Mouse (Mus musculus): ENCODE results near the gene Pigo. TPM values are rescaled to one million over a fixed set of nuclear protein-coding genes. Genes with fewer than 3 reads are reported as not detected.
A peak's percentile ranks its signal among the peaks of the same experiment; 100 is the strongest.

The Pigo gene
- polyA plus RNA-seq, 1 experiment: 8.0 TPM

DNA sequence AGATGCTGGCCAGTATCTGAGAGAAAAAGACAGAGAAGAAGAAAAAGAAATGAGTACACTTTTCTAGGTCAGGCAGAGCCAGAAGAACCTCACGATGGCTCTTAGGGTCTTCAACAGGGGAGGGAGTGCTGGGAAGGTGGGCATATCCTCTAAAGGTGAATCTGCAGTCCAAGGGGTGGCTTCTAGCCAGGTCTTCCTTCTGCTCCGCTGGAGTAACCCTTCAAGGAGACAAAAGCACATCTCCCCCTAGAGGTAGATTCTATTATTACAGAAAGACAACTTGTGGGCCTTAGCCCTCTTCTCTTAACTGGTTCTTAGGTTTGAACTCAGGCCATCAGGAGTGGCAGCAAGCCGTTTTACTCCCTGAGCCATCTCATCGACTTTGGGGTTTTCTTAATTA, 27.0 kb upstream of the Pigo start:
- TF ChIP-seq POLR2AphosphoS2 (IDR thresholded peaks at IDR 0.05; ENCODE audit: insufficient read length, low read depth) (no peak), USF1 (IDR thresholded peaks at IDR 0.05; ENCODE audit: low read depth) (no peak), SRF (IDR thresholded peaks at IDR 0.05; ENCODE audit: control insufficient read depth, insufficient read length, low read depth) (no peak), REST (IDR thresholded peaks at IDR 0.05; ENCODE audit: insufficient read depth, insufficient read length) (no peak), TCF12 (IDR thresholded peaks at IDR 0.05; ENCODE audit: insufficient read depth, poor library complexity, severe bottlenecking) (no peak), E2F4 (IDR thresholded peaks at IDR 0.05; ENCODE audit: insufficient read depth) (no peak), MYOG (IDR thresholded peaks at IDR 0.05; ENCODE audit: control insufficient read depth in 1 of 3, insufficient read depth in 1 of 3, insufficient read length in 2 of 3, low read depth in 2 of 3) (no peak), MYOD1 (IDR thresholded peaks at IDR 0.05; ENCODE audit: control insufficient read depth in 1 of 3, insufficient read length in 2 of 3, low read depth in 2 of 3) (no peak), POLR2A (IDR thresholded peaks at IDR 0.05; ENCODE audit: insufficient read length, low read depth) (no peak), TCF3 (IDR thresholded peaks at IDR 0.05; ENCODE audit: insufficient read length, low read depth) (no peak), MAX (IDR thresholded peaks at IDR 0.05; ENCODE audit: low read depth) (no peak), CEBPB (IDR thresholded peaks at IDR 0.05; ENCODE audit: insufficient read depth, poor library complexity, severe bottlenecking) (no peak)
- no peak overlapping the region for H3K4me2 ChIP-seq (ENCODE audit: low read depth)

DNA sequence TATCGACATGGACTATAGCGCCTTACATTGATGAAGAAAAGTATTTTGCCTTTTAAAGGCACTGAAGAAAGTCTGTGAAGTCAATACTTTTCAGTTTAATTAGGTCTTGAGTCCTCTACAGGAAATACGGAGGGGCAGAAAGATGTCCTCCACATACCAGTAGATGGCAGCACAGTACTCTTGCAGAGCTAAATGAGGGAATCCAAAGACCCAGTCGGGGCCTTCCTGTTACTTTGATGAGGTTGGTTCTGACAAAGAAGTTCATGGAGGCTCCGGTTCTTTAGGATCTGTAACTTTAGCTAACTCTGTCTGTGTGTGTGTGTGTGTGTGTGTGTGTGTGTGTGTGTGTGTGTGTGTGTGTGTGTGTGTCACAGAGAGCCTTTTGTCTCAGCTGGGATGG, 21.6 kb upstream of the Pigo start:
- Histone ChIP-seq H3K36me3 (ENCODE audit: control insufficient read depth, insufficient read depth) (no peaks in the 10 kb centered on the region), H3K27me3 (ENCODE audit: control insufficient read depth, insufficient read depth, insufficient read length) (no peaks in the 10 kb centered on the region), H3ac (ENCODE audit: control insufficient read depth, insufficient read length) (no peak overlapping the region), H3K79me2 (ENCODE audit: control insufficient read depth, insufficient read depth) (no peaks in the 10 kb centered on the region), H3K4me3 (no peak overlapping the region), H3K4me2 (ENCODE audit: low read depth) (peak overlapping the region; percentile 63)
- no peak for TF ChIP-seq USF1 (IDR thresholded peaks at IDR 0.05; ENCODE audit: low read depth)
- TF ChIP-seq E2F4 (IDR thresholded peaks at IDR 0.05; ENCODE audit: insufficient read depth): no peak
- no peak for TF ChIP-seq REST (IDR thresholded peaks at IDR 0.05; ENCODE audit: insufficient read depth, insufficient read length)
- no peak for TF ChIP-seq POLR2AphosphoS2 (IDR thresholded peaks at IDR 0.05; ENCODE audit: insufficient read length, low read depth)
- no peak for TF ChIP-seq CEBPB (IDR thresholded peaks at IDR 0.05; ENCODE audit: insufficient read depth, poor library complexity, severe bottlenecking)
- no peak for TF ChIP-seq MYOG (IDR thresholded peaks at IDR 0.05; ENCODE audit: control insufficient read depth in 1 of 3, insufficient read depth in 1 of 3, insufficient read length in 2 of 3, low read depth in 2 of 3)
- no peak for TF ChIP-seq TCF12 (IDR thresholded peaks at IDR 0.05; ENCODE audit: insufficient read depth, poor library complexity, severe bottlenecking)
- no peak for TF ChIP-seq SRF (IDR thresholded peaks at IDR 0.05; ENCODE audit: control insufficient read depth, insufficient read length, low read depth)
- no peak for TF ChIP-seq POLR2A (IDR thresholded peaks at IDR 0.05; ENCODE audit: insufficient read length, low read depth)
- TF ChIP-seq TCF3 (IDR thresholded peaks at IDR 0.05; ENCODE audit: insufficient read length, low read depth): no peak
- no peak for TF ChIP-seq MYOD1 (IDR thresholded peaks at IDR 0.05; ENCODE audit: control insufficient read depth in 1 of 3, insufficient read length in 2 of 3, low read depth in 2 of 3)
- TF ChIP-seq MAX (IDR thresholded peaks at IDR 0.05; ENCODE audit: low read depth): no peak

More for the DNA sequence above, 27.0 kb upstream of the Pigo start:
- H3K79me2 ChIP-seq (ENCODE audit: control insufficient read depth, insufficient read depth): no peaks in the 10 kb centered on the region
- no peaks in the 10 kb centered on the region for H3K27me3 ChIP-seq (ENCODE audit: control insufficient read depth, insufficient read depth, insufficient read length)
- no peak overlapping the region for H3K4me3 ChIP-seq
- no peak overlapping the region for H3ac ChIP-seq (ENCODE audit: control insufficient read depth, insufficient read length)
- no peaks in the 10 kb centered on the region for H3K36me3 ChIP-seq (ENCODE audit: control insufficient read depth, insufficient read depth)

DNA sequence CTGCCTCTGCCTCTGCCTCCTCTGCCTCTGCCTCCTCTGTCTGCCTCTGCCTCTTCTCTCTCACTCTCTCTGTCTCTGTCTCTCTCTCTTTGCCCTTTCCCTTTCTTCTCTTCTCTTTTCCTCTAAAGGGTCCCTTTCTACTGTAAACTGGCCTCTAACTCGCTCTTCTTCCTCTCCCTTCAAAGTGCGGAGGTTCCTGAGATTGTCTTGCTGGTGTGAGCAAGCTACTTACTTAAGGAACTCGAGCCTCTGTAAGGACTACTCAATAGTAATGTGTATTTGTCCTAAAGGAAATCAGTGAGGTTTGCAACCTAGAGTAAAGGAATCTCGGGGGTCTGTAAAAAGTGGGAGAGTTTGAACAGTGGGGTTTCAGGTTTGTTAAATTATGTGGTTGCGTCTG, 21.0 kb upstream of the Pigo start:
- Histone ChIP-seq H3K4me2 (ENCODE audit: low read depth) (peak overlapping the region; percentile 63), H3K27me3 (ENCODE audit: control insufficient read depth, insufficient read depth, insufficient read length) (no peaks in the 10 kb centered on the region), H3K36me3 (ENCODE audit: control insufficient read depth, insufficient read depth) (no peaks in the 10 kb centered on the region), H3K4me3 (peak overlapping the region; percentile 28), H3ac (ENCODE audit: control insufficient read depth, insufficient read length) (no peak overlapping the region), H3K79me2 (ENCODE audit: control insufficient read depth, insufficient read depth) (no peaks in the 10 kb centered on the region)
- TF ChIP-seq TCF3 (IDR thresholded peaks at IDR 0.05; ENCODE audit: insufficient read length, low read depth) (no peak), E2F4 (IDR thresholded peaks at IDR 0.05; ENCODE audit: insufficient read depth) (no peak), POLR2A (IDR thresholded peaks at IDR 0.05; ENCODE audit: insufficient read length, low read depth) (no peak), MYOD1 (IDR thresholded peaks at IDR 0.05; ENCODE audit: control insufficient read depth in 1 of 3, insufficient read length in 2 of 3, low read depth in 2 of 3) (no peak), CEBPB (IDR thresholded peaks at IDR 0.05; ENCODE audit: insufficient read depth, poor library complexity, severe bottlenecking) (no peak), MAX (IDR thresholded peaks at IDR 0.05; ENCODE audit: low read depth) (no peak), TCF12 (IDR thresholded peaks at IDR 0.05; ENCODE audit: insufficient read depth, poor library complexity, severe bottlenecking) (no peak), USF1 (IDR thresholded peaks at IDR 0.05; ENCODE audit: low read depth) (no peak), REST (IDR thresholded peaks at IDR 0.05; ENCODE audit: insufficient read depth, insufficient read length) (no peak), POLR2AphosphoS2 (IDR thresholded peaks at IDR 0.05; ENCODE audit: insufficient read length, low read depth) (no peak), MYOG (IDR thresholded peaks at IDR 0.05; ENCODE audit: control insufficient read depth in 1 of 3, insufficient read depth in 1 of 3, insufficient read length in 2 of 3, low read depth in 2 of 3) (no peak), SRF (IDR thresholded peaks at IDR 0.05; ENCODE audit: control insufficient read depth, insufficient read length, low read depth) (no peak)

DNA sequence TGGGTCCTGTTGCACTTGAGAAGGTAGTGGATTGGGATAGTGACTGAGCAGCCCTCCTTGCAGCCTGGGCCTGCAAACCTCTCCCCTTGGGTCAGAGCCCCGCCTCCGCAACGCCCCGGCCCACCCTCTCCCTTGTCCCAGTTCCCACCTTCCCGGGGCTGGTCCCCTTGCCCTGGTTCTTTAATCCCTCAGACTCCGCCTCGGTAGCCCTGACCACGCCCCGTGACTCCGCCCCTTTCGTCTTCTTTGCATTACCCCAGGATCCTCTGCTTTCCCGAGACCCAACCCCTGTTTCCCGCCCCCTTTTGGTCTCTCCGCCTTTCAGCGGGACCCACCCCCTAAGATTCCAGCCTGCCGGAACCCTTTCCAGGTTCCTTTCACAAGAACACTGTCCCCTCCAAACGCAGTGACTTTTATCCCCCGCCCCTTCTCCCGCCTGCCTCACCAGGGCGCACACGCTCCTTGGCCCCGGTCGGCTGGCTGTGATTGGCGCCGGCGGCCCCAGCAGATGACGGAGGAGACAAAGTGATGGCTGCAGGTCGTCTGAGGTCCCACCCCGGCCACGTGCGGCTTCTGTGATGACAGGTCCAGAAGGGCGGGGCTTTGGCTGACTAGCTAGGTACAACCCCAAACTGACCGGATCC, 20.2 kb upstream of the Pigo start, which contains the start of gene Fam214b:
TSS of gene Fam214b (minus strand) at position 562 of the 644 bp plus-strand sequence.
- peak within 1 kb of the TSS; percentile 28 for H3K4me3 ChIP-seq
- no peaks in the 10 kb centered on the region for H3K36me3 ChIP-seq (ENCODE audit: control insufficient read depth, insufficient read depth)
- H3K4me2 ChIP-seq (ENCODE audit: low read depth): peak within 1 kb of the TSS; percentile 79
- no peaks in the 10 kb centered on the region for H3K79me2 ChIP-seq (ENCODE audit: control insufficient read depth, insufficient read depth)
- no peak within 1 kb of the TSS for H3ac ChIP-seq (ENCODE audit: control insufficient read depth, insufficient read length)
- no peaks in the 10 kb centered on the region for H3K27me3 ChIP-seq (ENCODE audit: control insufficient read depth, insufficient read depth, insufficient read length)
- TF ChIP-seq USF1 (IDR thresholded peaks at IDR 0.05; ENCODE audit: low read depth) (peak; percentile 16), CEBPB (IDR thresholded peaks at IDR 0.05; ENCODE audit: insufficient read depth, poor library complexity, severe bottlenecking) (no peak)
